Mouse (Mus musculus): ENCODE measurements at regions not wholly inside any gene's neighbourhood (a gene's known extent, or its start where the extent isn't known, plus 50 kb on each side); places are given as distances from the start of the nearest gene placed in this dataset.
A peak's percentile ranks its signal among the peaks of the same experiment; 100 is the strongest.

DNA sequence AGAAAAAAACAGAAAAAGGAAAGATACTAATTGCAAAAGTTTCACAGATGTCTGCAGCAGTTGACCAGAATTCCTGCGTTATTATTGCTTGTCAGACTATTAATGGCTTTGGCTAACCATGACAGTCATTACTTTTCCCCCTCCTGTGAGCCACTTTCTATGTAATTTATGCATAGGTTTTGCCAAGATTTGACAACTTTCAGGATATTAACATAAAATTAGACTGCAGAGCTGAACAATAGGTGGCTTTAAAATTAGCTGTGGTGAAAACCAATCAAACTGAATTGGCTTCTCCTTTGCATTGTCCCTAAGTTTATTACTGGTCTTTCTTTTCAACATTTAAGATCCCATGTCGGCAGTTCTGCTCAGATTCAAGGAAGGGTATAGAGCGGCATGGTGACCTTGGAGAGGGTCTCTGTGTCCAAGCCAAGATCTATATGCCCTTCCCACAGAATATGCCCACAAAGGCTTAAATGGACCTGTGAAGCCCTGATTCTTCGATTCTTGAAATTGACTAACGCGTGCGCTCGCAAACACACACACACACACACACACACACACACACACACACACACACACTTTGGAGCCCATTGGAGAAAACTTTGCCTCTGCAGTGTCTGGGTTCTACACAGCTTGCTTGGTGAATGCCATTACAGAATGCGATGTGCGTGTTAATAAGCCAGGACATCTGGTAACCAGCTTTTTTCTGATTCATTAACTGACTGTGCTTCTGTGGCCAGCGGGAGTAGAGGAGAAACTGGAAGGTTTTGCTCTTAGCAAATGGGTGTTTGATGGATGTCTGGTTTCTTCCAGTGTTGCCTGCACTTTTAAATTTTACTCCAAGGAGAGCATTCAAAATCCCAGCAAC, 69.8 kb upstream of the Itga4 start:
- no peak for DNase-seq (ENCODE audit: low read depth, low spot score)

DNA sequence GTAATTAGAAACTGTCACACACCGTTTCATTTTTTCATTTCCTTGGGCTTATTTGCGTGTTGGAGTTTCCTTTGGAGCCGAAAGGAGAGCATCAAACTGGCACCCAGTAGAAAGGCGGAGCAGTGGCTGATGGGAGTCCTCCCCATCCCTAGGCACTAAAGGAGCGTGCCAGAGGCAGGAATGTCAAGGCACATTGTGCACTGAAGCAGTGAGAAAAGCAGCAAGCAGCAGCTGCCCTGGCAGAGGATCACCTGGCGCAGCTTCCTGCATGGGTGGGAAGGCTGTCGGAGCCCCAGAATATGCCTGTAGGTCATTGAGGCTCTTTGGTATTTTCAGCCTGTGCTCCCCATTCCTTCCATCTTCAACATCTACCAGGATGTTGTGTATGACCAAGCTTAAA, 68.3 kb upstream of the Itga4 start:
- no peak for DNase-seq (ENCODE audit: low read depth, low spot score)

DNA sequence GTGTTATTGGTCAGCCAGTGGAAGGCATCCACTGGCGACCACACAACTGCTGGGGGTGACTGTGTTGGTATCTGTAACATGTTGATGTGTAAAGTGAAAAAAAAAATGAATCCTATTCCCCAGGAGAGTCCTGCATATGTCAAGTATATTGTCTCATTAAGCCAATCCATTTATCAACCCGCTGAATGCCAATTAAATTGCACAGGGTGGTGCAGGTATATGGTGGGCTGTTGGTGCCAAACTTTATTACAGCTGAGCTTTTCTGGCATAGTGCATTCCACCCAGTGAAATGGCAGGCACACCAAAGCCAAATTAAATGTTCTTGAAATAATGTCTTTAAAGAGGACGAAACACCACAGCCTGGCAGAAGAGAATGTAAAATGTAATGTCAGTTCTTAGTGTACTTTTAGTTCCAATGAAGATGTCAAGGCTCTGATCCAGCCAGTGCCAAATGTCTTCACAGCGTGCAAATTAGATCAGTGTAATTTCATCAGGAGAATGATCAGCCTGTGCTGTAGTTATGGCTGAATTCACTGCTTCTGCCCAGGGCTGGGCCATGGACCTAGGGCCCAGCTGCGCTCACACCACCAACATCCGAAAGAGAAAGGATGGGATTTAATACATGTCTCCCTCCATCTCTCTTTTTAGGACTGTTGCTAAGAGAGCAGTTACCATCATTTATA, 66.6 kb upstream of the Itga4 start:
- DNase-seq (ENCODE audit: low read depth, low spot score): no peak

DNA sequence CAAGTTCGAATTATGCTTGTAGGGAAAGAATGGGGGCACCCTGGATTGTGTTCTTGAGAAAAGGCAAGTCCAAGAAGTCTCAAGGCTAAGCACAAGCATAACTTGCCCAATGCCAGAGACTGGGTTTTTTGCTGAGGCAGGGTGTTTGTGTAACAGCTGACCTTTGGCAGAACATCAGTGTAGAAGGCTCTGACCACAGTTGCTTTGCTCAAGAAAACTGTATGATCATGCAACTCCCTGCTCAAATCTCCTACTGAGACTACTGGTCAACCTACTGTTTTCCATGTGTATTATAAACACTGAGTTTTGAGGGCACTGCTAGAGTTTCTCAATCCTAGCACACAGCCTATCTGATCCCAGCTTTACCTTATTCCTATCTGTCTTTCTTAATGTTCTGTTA, 61.4 kb upstream of the Itga4 start:
- peak; percentile 7 for DNase-seq (ENCODE audit: low read depth, low spot score)

DNA sequence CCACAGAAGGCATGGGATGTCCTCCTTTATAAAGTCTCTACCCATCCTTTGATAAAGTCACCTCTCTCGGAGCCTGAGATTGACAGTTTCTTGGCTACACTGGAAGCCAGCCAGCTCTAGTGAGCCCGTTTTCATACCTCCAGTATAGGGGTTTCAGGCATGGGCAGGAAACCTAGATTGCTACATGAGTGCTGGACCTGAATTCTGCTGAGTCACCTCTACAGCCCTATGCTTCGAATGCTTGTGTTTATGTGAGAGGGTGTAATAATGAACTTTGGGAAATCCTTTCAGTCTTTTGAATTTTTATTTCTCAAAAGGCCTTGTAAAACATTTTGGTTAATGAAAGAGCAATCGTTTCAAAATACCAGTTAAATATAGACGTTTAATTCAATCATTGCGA, 53.5 kb upstream of the Itga4 start:
- no peak for DNase-seq (ENCODE audit: low read depth, low spot score)
